Comparison of ENCODE assay signal across 22 mouse cellular contexts in genomic region chr2:128295726-128296234, GRCm38 (mm10).
A peak's percentile ranks its signal among the peaks of the same experiment; 100 is the strongest.
DNase-seq lines count a peak whose midpoint lies in the region; ATAC-seq lines count a peak whose summit lies in the region.
"Had no signal": no experiment of that assay in that cellular context is flagged by ENCODE, and none has a peak within 500 bp of the region (broad histone marks: within the 10 kb centered on the region; RNA-seq: fewer than 3 reads in every experiment).

No protein-coding gene starts in this region.

- peak; percentile 90 for DNase-seq in heart, adult 11 months
- DNase-seq in heart, postnatal 4 days = no peak
- peak; percentile 13 for DNase-seq in A20 (ENCODE audit: low read depth, low spot score)
- peak; percentile 37 for DNase-seq in brain, adult 2 months (ENCODE audit: low read depth, low spot score)
- DNase-seq in thymus, postnatal 36 days = no peak
- DNase-seq in urinary bladder, postnatal 10 days (ENCODE audit: low spot score) = no peak
- DNase-seq: cerebellum, adult 9-10 months; heart, adult 2 months; kidney, adult 9 months; kidney, postnatal 36 days had no signal

- H3K79me2 ChIP-seq in macrophage (ENCODE audit: inconsistent target) = no peaks in the 10 kb centered on the region

- no peak overlapping the region for H3K4me3 ChIP-seq in macrophage (ENCODE audit: inconsistent target)
- H3K4me3 ChIP-seq: embryonic facial prominence, embryonic 12.5 days; forebrain, embryonic 15.5 days; heart, adult 2 months; heart, embryonic 15.5 days; hindbrain, embryonic 10.5 days; left cerebral cortex, adult 2 months; limb, embryonic 12.5 days; midbrain, embryonic 13.5 days had no signal

- H3K36me3 ChIP-seq in macrophage (ENCODE audit: inconsistent target) = no peaks in the 10 kb centered on the region
- H3K36me3 ChIP-seq: embryonic facial prominence, embryonic 12.5 days; forebrain, embryonic 15.5 days; heart, embryonic 15.5 days; hindbrain, embryonic 10.5 days; limb, embryonic 12.5 days; midbrain, embryonic 13.5 days had no signal

- peak overlapping the region; percentile 48 for H3K27ac ChIP-seq in macrophage
- H3K27ac ChIP-seq: embryonic facial prominence, embryonic 12.5 days; forebrain, embryonic 15.5 days; heart, adult 2 months; heart, embryonic 15.5 days; hindbrain, embryonic 10.5 days; hindbrain, postnatal 0 days; left cerebral cortex, adult 2 months; limb, embryonic 12.5 days; liver, embryonic 14.5 days; midbrain, embryonic 13.5 days had no signal

- ATAC-seq in granulocyte monocyte progenitor cell, adult 5-6 weeks (replicated peaks; ENCODE audit: poor library complexity, severe bottlenecking) = no peak
- ATAC-seq: forebrain, embryonic 15.5 days; hindbrain, postnatal 0 days; lung, postnatal 0 days; midbrain, embryonic 13.5 days had no signal

- 79% methylated on average over 3 of the region's 3 CpGs for WGBS in macrophage (ENCODE audit: missing documents)

Comparison
In these comparisons a context has a peak if more than half of its experiments do, and no peak if none do; other contexts are left out.
1. DNase-seq: peak in heart, adult 11 months (single experiment), A20 (single experiment) and brain, adult 2 months (single experiment); none in heart, postnatal 4 days (single experiment), thymus, postnatal 36 days (0 of 2) and urinary bladder, postnatal 10 days (single experiment).